Mouse (Mus musculus): ENCODE measurements around the gene Dnmt3a. TPM values are rescaled to one million over a fixed set of nuclear protein-coding genes. Genes with fewer than 3 reads are reported as not detected.

Gene Dnmt3a
- polyA plus RNA-seq, 1 experiment from 2014 or later, result 13.3 TPM

DNA sequence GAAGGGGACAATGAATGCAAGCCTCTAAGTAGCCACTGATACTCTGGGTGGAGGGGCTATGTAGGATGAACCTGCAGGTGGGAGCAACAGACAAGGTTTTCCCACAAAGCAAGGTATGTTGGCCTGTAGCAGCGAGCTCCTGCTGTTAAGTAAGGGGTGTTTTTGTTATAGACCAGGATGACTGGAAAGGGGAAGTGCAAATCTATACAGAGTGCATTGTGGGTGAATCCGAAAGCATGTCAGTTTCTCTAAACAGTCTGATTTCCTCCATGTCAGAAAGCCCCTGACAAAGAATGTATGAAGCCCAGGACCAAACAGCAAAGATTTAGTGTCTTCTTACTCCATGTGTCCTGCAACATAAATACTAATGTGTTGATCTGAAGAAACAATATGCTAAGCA lies 34.7 kb upstream of the Dnmt3a start:
- TF ChIP-seq CTCF (IDR thresholded peaks at IDR 0.05), result no peak
- ATAC-seq (no peak), DNase-seq (ENCODE audit: low read depth, low spot score) (no peak)
- in situ Hi-C loops (cut with MboI; ENCODE audit: low pct_unique_long_range_greater_than_20kb), result no loop called here
- ChIA-PET POLR2A (no interaction called here), CTCF (interaction anchor here (1.0 to 1.8 kb wide), 2 partner anchors 11 to 21 kb away, joined by 3 to 5 read pairs; no protein-coding TSS in a partner anchor)
- H3K27me3 ChIP-seq, result no peaks in the 10 kb centered on the region

DNA sequence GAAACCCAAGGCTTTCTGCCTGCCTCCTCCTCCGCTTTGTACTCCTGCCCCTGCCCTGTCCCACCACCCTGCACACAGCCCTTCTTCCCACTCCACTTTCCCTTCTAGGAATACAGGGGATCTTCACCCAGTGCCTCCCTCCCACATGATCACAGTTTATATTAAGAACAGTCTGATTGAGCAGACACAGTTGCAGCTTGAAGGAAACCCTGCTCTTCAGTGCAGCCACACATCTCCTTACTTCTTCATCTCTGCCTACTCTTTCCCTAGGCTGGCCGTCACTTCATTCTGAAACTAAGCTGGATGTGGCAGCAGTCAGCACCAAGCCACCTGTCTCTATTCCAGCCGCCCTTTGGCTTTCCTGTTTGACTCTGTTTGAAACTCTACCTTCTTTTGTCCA lies 32.2 kb upstream of the Dnmt3a start:
- ATAC-seq (no peak), DNase-seq (ENCODE audit: low read depth, low spot score) (no peak)
- TF ChIP-seq CTCF (IDR thresholded peaks at IDR 0.05), result no peak
- ChIA-PET CTCF (no interaction called here), POLR2A (no interaction called here)
- in situ Hi-C loops (cut with MboI; ENCODE audit: low pct_unique_long_range_greater_than_20kb), result no loop called here
- H3K27me3 ChIP-seq, result no peaks in the 10 kb centered on the region

DNA sequence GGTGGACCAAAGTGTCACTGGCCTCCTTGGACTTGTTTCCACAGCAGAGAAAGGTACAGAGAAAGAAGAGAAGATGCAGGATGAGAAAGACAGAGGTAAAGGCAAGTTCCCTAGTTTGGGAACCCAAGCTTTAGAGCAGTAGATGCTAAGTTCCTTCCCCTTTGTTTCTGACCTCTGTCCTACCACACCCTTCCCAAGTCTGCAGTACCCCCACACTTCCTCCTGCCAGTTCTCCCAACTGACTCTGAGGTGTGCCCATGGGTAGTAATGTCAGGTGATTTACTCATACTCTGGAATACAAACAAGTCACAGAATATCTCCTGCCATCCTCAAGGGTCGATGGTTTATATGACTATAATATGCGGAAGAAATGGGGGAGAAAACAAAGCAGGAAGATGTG lies 29.8 kb upstream of the Dnmt3a start:
- TF ChIP-seq CTCF (IDR thresholded peaks at IDR 0.05), result no peak
- in situ Hi-C loops (cut with MboI; ENCODE audit: low pct_unique_long_range_greater_than_20kb), result no loop called here
- no peak for DNase-seq (ENCODE audit: low read depth, low spot score)
- ATAC-seq, result no peak
- ChIA-PET CTCF (interaction anchor here (1.6 kb wide), 1 partner anchor 17 kb away, joined by 3 read pairs; no protein-coding TSS in a partner anchor), POLR2A (no interaction called here)
- H3K27me3 ChIP-seq, result no peaks in the 10 kb centered on the region

DNA sequence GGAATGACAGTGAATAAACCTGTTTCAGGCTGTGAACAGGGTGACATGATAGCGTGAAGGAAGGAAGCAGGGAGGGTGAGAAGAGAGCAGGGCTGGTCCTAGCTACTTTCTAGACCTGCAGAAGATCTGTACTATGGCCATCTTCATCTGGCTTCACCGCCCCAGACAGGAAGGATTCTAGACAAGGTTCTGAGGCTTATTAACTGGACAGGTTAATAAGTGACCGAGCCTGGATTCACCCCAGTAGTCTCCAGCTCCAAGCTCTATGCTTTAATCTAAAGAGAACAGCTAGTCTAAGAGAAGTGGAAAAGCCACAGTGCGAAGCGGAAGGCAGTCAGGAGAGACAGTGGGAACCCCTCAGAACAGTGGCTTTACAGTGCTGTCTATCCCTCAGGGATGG lies 28.1 kb upstream of the Dnmt3a start:
- in situ Hi-C loops (cut with MboI; ENCODE audit: low pct_unique_long_range_greater_than_20kb), result no loop called here
- TF ChIP-seq CTCF (IDR thresholded peaks at IDR 0.05), result no peak
- ATAC-seq (peak; percentile 70), DNase-seq (ENCODE audit: low read depth, low spot score) (peak; percentile 84)
- ChIA-PET CTCF (interaction anchor here (1.2 to 1.4 kb wide), 4 partner anchors 9 to 55 kb away, joined by 3 to 4 read pairs (median 4); no protein-coding TSS in a partner anchor), POLR2A (no interaction called here)
- no peaks in the 10 kb centered on the region for H3K27me3 ChIP-seq

DNA sequence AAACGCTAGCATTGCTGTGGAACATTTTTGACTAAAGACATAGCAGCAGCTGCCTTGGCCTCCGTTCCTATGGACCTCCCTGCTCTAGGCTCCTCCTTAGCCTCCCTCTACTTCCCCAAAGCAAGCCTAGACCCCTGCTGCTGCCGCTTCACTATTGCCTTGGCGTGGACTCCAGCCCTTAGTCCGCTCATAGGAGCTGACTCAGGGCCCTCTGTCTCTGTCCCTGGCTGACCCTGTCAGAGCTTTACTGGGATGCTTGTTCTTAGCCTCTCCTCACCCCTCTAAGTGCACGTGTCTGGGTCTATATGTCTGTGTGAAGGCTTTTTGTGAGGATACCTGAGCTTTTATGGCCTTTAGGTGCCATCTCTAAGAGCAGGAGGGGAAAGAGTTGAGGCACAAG lies 27.5 kb upstream of the Dnmt3a start:
- in situ Hi-C loops (cut with MboI; ENCODE audit: low pct_unique_long_range_greater_than_20kb), result no loop called here
- no peak for TF ChIP-seq CTCF (IDR thresholded peaks at IDR 0.05)
- no peak for ATAC-seq
- CTCF ChIA-PET, result interaction anchor here (1.2 to 1.4 kb wide), 3 partner anchors 10 to 13 kb away, joined by 4 read pairs; no protein-coding TSS in a partner anchor
- DNase-seq (ENCODE audit: low read depth, low spot score), result no peak
- H3K27me3 ChIP-seq, result no peaks in the 10 kb centered on the region
- POLR2A ChIA-PET, result no interaction called here

DNA sequence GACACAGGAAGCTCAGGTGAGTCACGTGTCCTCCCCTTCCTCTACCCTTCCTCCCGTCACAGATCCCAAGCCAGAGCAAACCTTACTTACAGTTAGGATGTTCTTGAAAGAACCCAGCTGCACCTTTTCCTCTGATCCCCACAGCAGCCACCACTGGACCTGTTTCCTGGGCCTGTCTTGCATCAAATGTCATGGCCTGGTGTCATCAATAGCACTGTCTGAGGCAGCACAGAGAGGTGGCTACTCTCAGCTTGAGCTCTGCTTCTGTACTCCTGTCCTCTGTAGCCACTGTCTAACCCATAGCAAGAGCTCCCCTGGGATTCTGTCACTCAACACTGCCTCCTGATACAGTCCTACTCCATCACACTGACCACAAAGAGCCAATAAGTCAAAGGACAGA lies 26.2 kb upstream of the Dnmt3a start:
- in situ Hi-C loops (cut with MboI; ENCODE audit: low pct_unique_long_range_greater_than_20kb), result no loop called here
- no peaks in the 10 kb centered on the region for H3K27me3 ChIP-seq

DNA sequence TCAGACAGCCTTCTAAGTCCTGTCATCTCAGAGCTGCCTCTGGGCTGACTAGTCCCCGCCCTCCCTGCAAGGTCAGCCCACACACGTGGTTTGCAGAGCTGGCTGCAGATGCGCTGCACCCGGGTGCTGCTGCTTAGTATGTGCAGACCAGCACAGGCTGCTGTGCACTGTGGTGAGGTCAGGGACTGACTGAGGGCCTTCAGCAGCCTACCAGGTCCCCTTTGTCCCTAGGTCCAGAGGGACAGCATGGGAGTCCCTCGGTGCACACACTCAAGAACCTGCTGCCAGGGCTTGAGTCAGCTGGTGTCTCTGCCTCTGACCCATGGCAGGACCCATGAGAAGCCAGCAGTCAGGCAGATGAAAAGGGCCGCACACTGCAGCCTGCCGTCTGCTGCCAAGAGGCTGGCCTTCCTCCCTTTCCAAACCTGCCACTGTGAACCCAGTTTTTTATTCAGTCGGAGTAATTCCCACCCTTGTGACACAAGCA lies 25.4 kb upstream of the Dnmt3a start:
- CTCF ChIA-PET, result interaction anchor here (3.3 kb wide), 1 partner anchor 12 kb away, joined by 11 read pairs; no protein-coding TSS in a partner anchor
- POLR2A ChIA-PET, result interaction anchor here (0.7 to 1.2 kb wide), 2 partner anchors 15 to 51 kb away, joined by 4 to 6 read pairs; no protein-coding TSS in a partner anchor
- in situ Hi-C loops (cut with MboI; ENCODE audit: low pct_unique_long_range_greater_than_20kb), result no loop called here
- ATAC-seq (peak; percentile 55), DNase-seq (ENCODE audit: low read depth, low spot score) (no peak)
- no peak for TF ChIP-seq CTCF (IDR thresholded peaks at IDR 0.05)
- H3K27me3 ChIP-seq, result no peaks in the 10 kb centered on the region

More for the DNA sequence above, 26.2 kb upstream of the Dnmt3a start:
- POLR2A ChIA-PET, result interaction anchor here (0.5 kb wide), 1 partner anchor 21 kb away, joined by 5 read pairs; no protein-coding TSS in a partner anchor
- CTCF ChIA-PET, result interaction anchor here (1.0 to 1.2 kb wide), 2 partner anchors 12 to 20 kb away, joined by 5 read pairs; no protein-coding TSS in a partner anchor
- ATAC-seq (no peak), DNase-seq (ENCODE audit: low read depth, low spot score) (no peak)
- TF ChIP-seq CTCF (IDR thresholded peaks at IDR 0.05), result no peak

- ChIA-PET POLR2A (interaction anchor here (1.2 kb wide), 1 partner anchor 16 kb away, joined by 4 read pairs; no protein-coding TSS in a partner anchor), CTCF (interaction anchor here (1.3 to 3.3 kb wide), 5 partner anchors 11 to 52 kb away, joined by 3 to 11 read pairs (median 4); partner anchors contain the start of gene Dnmt3a)
- DNase-seq (ENCODE audit: low read depth, low spot score), result peak; percentile 63
- no peaks in the 10 kb centered on the region for H3K27me3 ChIP-seq
- peak; percentile 37 for ATAC-seq
- in situ Hi-C loops (cut with MboI; ENCODE audit: low pct_unique_long_range_greater_than_20kb), result no loop called here
- TF ChIP-seq CTCF (IDR thresholded peaks at IDR 0.05), result no peak
These were observed 24.8 kb upstream of the Dnmt3a start for GRCm38 (mm10) chr12:3780931-3781471.

- in situ Hi-C loops (cut with MboI; ENCODE audit: low pct_unique_long_range_greater_than_20kb), result no loop called here
- H3K27me3 ChIP-seq, result no peaks in the 10 kb centered on the region
- no peak for DNase-seq (ENCODE audit: low read depth, low spot score)
- CTCF ChIA-PET, result interaction anchor here (0.6 to 3.3 kb wide), 8 partner anchors 10 to 51 kb away, joined by 3 to 11 read pairs (median 4); partner anchors contain the start of gene Dnmt3a
- POLR2A ChIA-PET, result interaction anchor here (1.2 kb wide), 1 partner anchor 17 kb away, joined by 4 read pairs; no protein-coding TSS in a partner anchor
- TF ChIP-seq CTCF (IDR thresholded peaks at IDR 0.05), result no peak
- ATAC-seq, result peak; percentile 54
These were observed 24.3 kb upstream of the Dnmt3a start for GRCm38 (mm10) chr12:3781482-3781881.

- ATAC-seq (no peak), DNase-seq (ENCODE audit: low read depth, low spot score) (no peak)
- no peak for TF ChIP-seq CTCF (IDR thresholded peaks at IDR 0.05)
- ChIA-PET POLR2A (interaction anchor here (0.6 kb wide), 1 partner anchor 18 kb away, joined by 3 read pairs; no protein-coding TSS in a partner anchor), CTCF (interaction anchor here (3.3 kb wide), 1 partner anchor 9 kb away, joined by 11 read pairs; no protein-coding TSS in a partner anchor)
- in situ Hi-C loops (cut with MboI; ENCODE audit: low pct_unique_long_range_greater_than_20kb), result no loop called here
- H3K27me3 ChIP-seq, result no peaks in the 10 kb centered on the region
These were observed 22.5 kb upstream of the Dnmt3a start for GRCm38 (mm10) chr12:3783196-3783825.

GRCm38 (mm10) chr12:3784258-3784657 lies 21.5 kb upstream of the Dnmt3a start:
- DNase-seq (ENCODE audit: low read depth, low spot score), result no peak
- ChIA-PET CTCF (no interaction called here), POLR2A (no interaction called here)
- H3K27me3 ChIP-seq, result no peaks in the 10 kb centered on the region
- no peak for ATAC-seq
- no peak for TF ChIP-seq CTCF (IDR thresholded peaks at IDR 0.05)
- in situ Hi-C loops (cut with MboI; ENCODE audit: low pct_unique_long_range_greater_than_20kb), result no loop called here
